Mouse (Mus musculus): Measurements from ENCODE around the gene Zfp821. TPM values are rescaled to one million over a fixed set of nuclear protein-coding genes. Genes with fewer than 3 reads are reported as not detected.

The Zfp821 gene
- total RNA-seq, 2 experiments from 2014 or later = 41.7 to 46.5 TPM

DNA sequence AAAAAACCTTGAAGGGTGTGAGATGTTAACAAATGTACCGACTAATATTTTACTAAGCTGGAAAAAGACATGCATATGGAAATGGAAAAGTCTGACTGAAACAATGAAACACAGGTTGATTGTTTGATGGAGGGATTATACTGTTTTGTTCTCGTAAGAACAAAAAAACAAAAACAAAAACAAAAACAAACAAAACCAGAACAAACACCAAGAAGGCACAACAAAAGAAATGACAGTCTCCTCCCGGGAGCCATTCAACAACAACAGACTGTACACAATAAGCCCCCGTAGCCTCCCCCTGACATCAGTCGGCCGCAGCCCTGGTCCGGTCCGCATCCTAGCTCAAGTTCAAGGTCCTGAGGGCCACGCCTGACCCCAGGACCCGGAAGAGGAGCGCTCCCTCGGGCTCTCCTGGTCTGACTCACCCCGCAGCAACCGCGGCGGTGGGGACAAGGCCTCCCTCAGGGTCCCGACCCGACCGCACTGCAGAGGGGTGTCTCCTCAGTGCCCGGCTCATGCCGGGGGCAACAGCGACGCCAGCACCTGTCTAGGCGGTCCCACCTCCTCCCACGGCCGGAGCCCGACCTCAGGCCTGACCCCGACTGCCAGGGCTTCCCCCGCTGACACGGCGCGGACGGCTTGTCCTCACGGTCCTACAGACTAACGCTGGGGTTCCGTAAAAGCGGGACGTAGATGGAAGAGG is 12.8 kb upstream of the Zfp821 start:
- DNase-seq (ENCODE audit: extremely low spot score in 1 of 2, low spot score in 2 of 2) = peak in 1 of 2 experiments; percentile 43
- TF ChIP-seq CTCF (IDR thresholded peaks at IDR 0.05) = no peak
- H3K27ac ChIP-seq = peak overlapping the region; percentile 94
- H3K4me3 ChIP-seq = peak overlapping the region; percentile 89
- intact Hi-C loops (cut with DNase I) = loop anchor here (1.0 to 2.0 kb wide), 3 partner anchors 13 to 86 kb away; partner anchors contain the start of genes Ap1g1, Dhodh and Zfp821

DNA sequence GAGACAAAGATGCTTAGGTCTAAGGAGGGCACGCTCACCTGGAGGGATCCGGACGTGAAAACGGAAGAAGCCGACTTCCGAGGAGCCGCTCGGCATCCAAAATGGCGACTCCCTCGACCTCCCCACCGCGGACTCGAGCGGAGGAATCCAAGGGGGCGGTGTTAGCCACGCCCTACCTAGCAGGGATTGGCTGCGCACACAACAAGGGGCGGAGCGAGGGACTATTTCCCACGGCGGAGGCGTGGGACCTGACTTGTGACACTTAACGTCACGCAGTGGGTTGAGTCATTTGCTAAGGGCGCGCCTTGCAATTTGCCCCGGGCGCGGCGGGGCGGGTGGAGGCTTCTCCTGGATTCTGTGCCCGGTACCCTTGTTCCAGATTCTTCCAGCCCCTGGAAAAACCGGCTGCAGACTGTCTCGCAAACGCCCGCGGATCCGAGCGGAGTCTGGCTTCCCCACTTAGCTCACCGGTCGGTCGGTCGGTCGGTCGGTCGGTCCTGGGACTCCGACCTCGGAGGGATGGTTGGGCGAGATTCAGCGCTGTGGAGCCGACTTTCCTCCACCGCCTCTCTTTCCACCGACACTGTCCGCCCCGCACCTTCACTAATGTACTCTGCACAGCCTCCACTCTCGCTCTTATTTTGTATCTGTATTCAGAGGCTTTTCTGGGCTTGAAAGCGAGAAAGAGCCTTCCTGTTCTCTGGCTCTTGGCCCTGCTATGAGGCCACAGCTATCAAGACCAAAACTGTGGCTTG is 12.0 kb upstream of the Zfp821 start, which contains the start of gene Ist1:
Gene Ist1, minus strand, starts transcription at position 115 of the 755 bp plus-strand sequence.
- peak within 1 kb of the TSS; percentile 94 for H3K27ac ChIP-seq
- peak within 1 kb of the TSS; percentile 89 for H3K4me3 ChIP-seq
- peak; percentile 95 to 98 for DNase-seq (ENCODE audit: extremely low spot score in 1 of 2, low spot score in 2 of 2)
- intact Hi-C loops (cut with DNase I) = loop anchor here (1.0 to 2.0 kb wide), 3 partner anchors 12 to 85 kb away; partner anchors contain the start of genes Ap1g1, Dhodh and Zfp821
- TF ChIP-seq CTCF (IDR thresholded peaks at IDR 0.05) = no peak

DNA sequence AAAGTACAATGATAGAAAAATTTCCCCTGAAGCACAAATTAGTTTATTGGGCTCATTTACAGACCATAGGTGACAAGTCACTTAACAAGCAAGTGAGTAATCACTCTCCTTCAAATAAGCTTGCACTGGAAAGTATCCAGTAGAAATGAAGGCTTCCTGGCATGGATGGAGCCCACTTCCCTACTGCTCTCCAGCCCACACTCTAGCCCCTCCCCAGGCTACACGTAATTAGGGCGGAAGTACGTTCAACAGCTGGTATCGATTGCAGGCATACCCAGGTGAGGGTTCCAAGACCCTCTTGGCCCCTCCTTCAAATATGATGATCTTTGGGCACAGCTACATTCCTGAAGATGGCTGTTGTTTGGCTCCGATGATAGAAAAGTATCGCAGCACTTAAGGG is 11.2 kb upstream of the Zfp821 start:
- intact Hi-C loops (cut with DNase I) = no loop called here
- Histone ChIP-seq H3K27ac (no peak overlapping the region), H3K4me3 (no peak overlapping the region)
- no peak for TF ChIP-seq CTCF (IDR thresholded peaks at IDR 0.05)
- DNase-seq (ENCODE audit: extremely low spot score in 1 of 2, low spot score in 2 of 2) = no peak

DNA sequence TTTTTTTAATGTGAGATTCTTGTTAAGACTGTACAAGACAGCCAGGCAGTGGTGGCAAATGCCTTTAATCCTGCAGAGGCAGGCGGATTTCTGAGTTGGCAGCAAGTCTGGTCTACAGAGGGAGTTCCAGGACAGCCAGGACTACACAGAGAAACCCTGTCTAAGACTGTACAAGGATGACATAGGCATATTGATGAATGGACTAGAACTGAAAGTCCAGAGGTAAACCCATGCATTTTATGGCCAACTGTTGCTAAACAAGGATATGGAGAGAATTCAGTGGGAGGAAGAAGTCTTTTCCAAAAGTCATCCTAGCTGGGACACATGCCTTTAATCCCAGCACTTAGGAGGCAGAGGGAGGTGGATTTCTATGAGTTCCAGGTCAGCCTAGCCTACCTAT is 7.6 kb upstream of the Zfp821 start:
- TF ChIP-seq CTCF (IDR thresholded peaks at IDR 0.05) = no peak
- no peak for DNase-seq (ENCODE audit: extremely low spot score in 1 of 2, low spot score in 2 of 2)
- intact Hi-C loops (cut with DNase I) = no loop called here
- H3K27ac ChIP-seq = no peak overlapping the region
- H3K4me3 ChIP-seq = no peak overlapping the region

DNA sequence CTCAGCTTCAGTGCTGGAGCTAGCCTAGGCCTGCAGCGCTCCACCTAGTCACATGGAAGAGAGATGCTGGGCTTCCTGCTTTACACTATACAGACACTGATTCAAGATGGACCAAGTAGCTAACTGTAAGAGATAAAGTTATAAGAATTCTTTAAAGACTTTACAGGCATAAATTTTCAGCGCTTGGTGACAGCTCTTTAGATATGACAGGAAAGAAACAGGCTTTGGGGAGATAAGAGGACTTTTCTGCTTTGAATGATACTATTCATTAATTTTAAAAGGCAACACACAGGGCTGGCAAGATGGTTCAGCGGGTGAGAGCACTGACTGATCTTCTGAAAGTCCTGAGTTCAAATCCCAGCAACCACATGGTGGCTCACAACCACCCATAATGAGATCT is 6.9 kb upstream of the Zfp821 start:
- Histone ChIP-seq H3K4me3 (no peak overlapping the region), H3K27ac (no peak overlapping the region)
- DNase-seq (ENCODE audit: extremely low spot score in 1 of 2, low spot score in 2 of 2) = no peak
- intact Hi-C loops (cut with DNase I) = no loop called here
- no peak for TF ChIP-seq CTCF (IDR thresholded peaks at IDR 0.05)

DNA sequence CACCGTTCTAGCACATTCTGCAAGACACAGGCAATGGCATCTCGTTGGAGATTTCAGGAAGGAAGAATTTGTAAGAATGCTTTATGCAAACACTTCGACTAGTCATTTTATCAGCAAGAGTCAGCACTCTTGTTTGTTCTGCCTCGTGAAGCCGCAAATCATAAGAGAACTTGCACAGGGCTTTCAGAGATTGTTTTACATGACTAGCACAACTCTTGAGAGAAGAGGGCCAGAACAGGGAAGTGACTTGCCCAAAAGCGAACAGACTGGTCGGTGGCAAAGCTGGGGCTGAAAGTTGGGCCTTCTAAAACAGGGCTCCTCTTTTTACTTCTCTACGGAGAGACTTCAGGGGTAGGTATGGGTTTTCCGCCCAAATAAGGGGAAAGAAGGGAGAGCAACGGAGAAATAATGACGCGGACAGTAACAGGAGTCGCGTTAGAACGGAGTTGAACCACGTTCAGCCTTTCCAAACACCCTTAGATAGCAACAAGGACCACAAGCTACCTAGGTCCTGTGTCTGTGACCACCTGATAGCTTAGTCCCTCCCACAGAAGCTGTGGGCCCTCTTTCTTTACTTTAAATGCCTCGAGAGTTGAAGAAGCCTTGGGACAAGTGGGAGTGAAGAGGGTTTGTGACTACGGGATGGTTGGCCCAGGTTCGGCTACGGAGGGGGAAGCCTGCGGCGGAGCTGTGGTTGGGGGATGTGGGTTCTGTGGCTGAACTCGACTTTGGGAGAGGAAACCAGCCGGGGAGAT is 604 bp upstream of the Zfp821 start:
- H3K4me3 ChIP-seq = peak overlapping the region; percentile 80
- no peak for TF ChIP-seq CTCF (IDR thresholded peaks at IDR 0.05)
- no peak for DNase-seq (ENCODE audit: extremely low spot score in 1 of 2, low spot score in 2 of 2)
- peak overlapping the region; percentile 88 for H3K27ac ChIP-seq
- intact Hi-C loops (cut with DNase I) = loop anchor here (1.0 kb wide), 2 partner anchors 11 to 96 kb away; partner anchors contain the start of genes Dhodh and Ist1

DNA sequence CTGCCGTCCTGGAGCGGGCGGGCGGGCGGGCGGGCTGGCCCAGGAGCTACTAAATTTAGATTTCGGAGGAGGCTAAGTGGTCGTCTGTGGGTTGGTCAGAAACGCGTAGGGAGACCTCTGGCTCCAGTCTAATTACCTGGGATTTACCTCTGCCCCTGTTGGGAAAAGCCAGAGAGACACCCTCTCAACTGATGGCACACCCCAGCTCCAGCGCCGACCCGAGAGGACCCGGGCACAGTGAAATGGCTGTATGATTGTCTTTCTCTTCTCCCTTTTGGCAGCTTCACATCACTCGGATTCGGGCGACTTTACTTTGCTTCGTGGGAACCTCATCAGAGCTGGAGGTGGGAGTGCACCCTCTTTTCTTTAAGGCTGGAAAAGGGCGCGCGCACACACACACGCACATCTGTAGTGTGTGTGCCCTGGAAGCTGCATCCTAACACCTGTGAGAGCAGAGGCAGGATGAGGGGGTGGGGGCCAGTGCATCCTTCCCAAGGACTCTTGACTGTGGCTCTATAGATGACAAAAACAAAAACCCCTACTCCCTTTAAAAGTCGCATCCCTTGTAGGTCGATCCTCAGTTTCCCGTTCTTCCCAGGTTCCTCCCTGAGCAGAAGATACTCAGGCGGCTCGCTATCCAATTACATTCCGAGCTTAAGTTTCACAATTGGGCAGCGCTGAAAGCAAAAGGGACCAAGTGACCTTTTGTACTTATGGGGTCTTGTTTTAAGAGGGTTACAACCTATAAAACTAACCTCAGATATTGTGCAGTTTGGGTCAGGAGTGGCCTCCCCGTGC is 929 bp downstream of the Zfp821 start:
- intact Hi-C loops (cut with DNase I) = loop anchor here (2.0 kb wide), 1 partner anchor 73 kb away; the partner anchor contains the start of gene Ap1g1
- DNase-seq (ENCODE audit: extremely low spot score in 1 of 2, low spot score in 2 of 2) = peak; percentile 29 to 30
- Histone ChIP-seq H3K27ac (peak overlapping the region; percentile 88), H3K4me3 (peak overlapping the region; percentile 80)
- TF ChIP-seq CTCF (IDR thresholded peaks at IDR 0.05) = no peak

DNA sequence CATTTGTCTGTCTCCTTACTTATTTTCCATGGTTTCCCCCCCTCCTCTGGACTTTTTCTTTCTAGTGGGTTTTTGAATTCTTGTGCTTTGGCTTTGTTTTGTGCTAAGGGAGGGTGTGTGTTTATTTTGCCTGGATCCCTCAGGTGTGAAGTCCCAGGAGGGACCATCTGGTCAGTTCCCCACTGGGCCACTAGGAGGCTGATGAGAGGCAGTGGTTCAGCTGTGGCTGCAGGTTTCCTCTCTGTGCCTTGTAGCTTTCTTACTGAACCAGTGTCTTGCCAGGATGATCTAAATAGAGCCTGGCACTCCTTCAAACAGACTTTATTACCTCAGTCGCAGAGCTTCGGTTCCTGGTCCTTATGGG is 1.5 kb downstream of the Zfp821 start:
- Histone ChIP-seq H3K4me3 (peak overlapping the region; percentile 80), H3K27ac (no peak overlapping the region)
- intact Hi-C loops (cut with DNase I) = loop anchor here (2.0 kb wide), 1 partner anchor 72 kb away; the partner anchor contains the start of gene Ap1g1
- TF ChIP-seq CTCF (IDR thresholded peaks at IDR 0.05) = peak; percentile 92
- DNase-seq (ENCODE audit: extremely low spot score in 1 of 2, low spot score in 2 of 2) = peak; percentile 68 to 79

DNA sequence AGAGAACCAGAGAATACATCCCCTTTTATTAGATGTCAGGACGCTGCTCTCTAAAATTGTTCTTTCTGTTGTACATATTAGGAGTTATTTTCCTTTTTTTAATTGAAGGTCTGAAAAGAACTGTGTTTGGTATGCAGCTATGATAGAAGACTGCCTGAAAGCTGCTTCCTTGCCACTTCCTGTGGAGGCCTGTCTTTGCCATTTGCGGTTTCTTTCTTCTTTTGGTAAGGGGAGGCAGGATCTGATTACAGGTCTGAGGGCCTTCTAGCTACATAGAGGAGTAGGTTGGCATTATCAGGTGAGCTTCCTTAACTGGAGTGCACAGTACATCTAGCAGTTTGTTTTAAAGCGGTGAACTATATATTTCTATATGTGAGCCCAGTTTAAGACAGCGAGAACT is 2.6 kb downstream of the Zfp821 start:
- no peak for TF ChIP-seq CTCF (IDR thresholded peaks at IDR 0.05)
- Histone ChIP-seq H3K4me3 (no peak overlapping the region), H3K27ac (no peak overlapping the region)
- no peak for DNase-seq (ENCODE audit: extremely low spot score in 1 of 2, low spot score in 2 of 2)
- intact Hi-C loops (cut with DNase I) = loop anchor here (2.0 kb wide), 1 partner anchor 71 kb away; the partner anchor contains the start of gene Ap1g1

DNA sequence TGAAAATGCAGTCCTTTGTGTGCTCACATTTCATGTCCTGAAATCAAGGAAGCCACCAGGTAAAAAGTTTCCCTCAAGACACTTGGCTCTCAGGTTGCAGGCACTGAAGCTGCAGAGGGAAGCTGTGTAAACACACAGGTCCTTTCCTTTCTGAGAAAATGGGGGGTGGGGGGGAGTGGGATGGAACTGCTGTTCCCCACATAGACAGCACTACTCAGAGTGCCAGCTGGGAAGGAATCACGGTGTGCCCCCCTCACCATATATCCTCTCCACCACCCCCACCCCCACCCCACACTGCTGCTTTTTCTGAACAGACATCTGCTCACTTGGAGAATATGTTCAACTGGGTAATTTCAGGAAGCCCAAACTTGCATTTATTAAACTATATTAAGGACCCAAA is 7.2 kb downstream of the Zfp821 start:
- no peak overlapping the region for H3K27ac ChIP-seq
- DNase-seq (ENCODE audit: extremely low spot score in 1 of 2, low spot score in 2 of 2) = no peak
- H3K4me3 ChIP-seq = no peak overlapping the region
- TF ChIP-seq CTCF (IDR thresholded peaks at IDR 0.05) = no peak
- intact Hi-C loops (cut with DNase I) = no loop called here

DNA sequence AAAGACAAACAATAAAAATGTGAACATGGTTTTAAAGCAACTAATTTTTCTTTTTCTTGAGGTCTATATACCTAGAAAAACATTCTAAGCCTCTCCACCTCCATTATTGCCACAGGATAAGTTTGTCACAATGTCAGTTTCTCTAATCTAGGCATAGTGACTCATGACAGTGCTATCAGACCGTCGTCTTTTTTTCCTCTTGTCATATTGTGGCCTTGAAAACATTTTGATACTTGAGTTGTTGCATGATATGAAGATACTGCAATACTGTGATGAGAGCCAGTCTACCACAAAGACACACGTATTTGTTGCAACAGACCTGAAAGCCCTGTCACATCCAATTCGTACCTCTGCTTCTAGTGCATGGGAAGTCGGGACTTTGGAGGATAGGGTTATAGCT is 9.6 kb downstream of the Zfp821 start:
- no peak for DNase-seq (ENCODE audit: extremely low spot score in 1 of 2, low spot score in 2 of 2)
- TF ChIP-seq CTCF (IDR thresholded peaks at IDR 0.05) = no peak
- H3K27ac ChIP-seq = no peak overlapping the region
- H3K4me3 ChIP-seq = no peak overlapping the region
- intact Hi-C loops (cut with DNase I) = no loop called here

Measured in left cerebral cortex, adult 2 months (tissue).